Mouse (Mus musculus) small intestine, adult 2 months (tissue): ENCODE measurements around the gene Cabp2.

ENCODE experiments used
- CTCF ChIP-seq: fragments of 200-500 bp; IDR thresholded peaks from 2 replicates; pipeline ENCODE4 v1.5.1; 2012; ENCODE audit warnings: low read depth, mild to moderate bottlenecking, control low read depth, inconsistent platforms, low read length, moderate library complexity, mixed read lengths; ENCODE audit not compliant: insufficient replicate concordance, insufficient read length; ENCODE audit errors: extremely low read depth
- POLR2A ChIP-seq: fragments of 200-500 bp; IDR thresholded peaks from 2 replicates; pipeline ENCODE4 v1.6.1; 2012; ENCODE audit warnings: low read depth, mild to moderate bottlenecking, control low read depth, inconsistent platforms, low read length, moderate library complexity

GRCm38 (mm10) chr19:4070311-4070710 is 11.1 kb upstream of the Cabp2 start:
- no peak for TF ChIP-seq CTCF
- no peak for TF ChIP-seq POLR2A
